Mouse (Mus musculus): Measurements from ENCODE around the gene Klre1. TPM values are rescaled to one million over a fixed set of nuclear protein-coding genes. Genes with fewer than 3 reads are reported as not detected.
"Not testable (repeated sequence)": the region's sequence is repeated elsewhere in the genome, so short reads cannot be mapped to it uniquely, and the experiment has no call there.

Gene Klre1
- total RNA-seq, 2 experiments from 2014 or later, result 0.22 TPM; not detected in 1

DNA sequence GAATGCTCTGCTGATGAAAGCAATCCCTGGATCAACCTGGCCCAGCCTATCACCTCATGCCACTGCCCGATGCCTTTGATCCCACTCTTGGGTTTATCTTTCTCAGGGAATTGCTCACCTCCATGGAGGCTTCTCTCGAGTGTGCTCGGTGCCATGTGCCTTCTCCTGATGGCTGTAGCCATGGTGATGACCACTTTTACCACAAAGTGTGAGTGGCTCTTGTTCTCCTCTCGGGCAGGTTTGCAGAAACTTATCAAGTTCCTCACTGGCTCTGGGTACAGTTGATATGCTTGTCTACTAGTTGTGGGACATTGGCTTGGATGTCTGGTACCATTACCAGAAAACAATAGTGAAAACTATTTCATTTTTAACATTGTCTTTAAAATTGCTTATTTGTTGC, 4.2 kb downstream of the Klre1 start:
- DNase-seq (ENCODE audit: low spot score in 2 of 2), result no peak

DNA sequence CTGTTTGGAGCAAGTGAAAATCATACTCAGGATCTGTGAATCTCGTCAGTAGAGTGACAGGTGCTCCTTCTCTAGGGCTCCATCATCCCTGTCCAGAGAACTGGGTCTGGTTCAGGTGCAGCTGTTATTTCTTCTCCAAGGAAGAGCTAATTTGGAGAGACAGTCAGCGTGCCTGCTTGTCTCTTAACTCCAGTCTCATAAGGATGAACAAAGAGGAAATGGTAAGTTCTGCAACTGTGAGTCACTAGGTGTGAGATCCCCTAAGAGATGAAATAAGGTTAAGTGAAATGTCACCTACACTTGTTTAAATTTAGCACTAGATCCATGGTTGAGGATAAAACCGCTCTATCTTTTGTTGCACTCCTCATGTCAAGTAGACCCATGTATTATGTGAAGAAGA, 5.3 kb downstream of the Klre1 start:
- DNase-seq (ENCODE audit: low spot score in 2 of 2), result no peak

DNA sequence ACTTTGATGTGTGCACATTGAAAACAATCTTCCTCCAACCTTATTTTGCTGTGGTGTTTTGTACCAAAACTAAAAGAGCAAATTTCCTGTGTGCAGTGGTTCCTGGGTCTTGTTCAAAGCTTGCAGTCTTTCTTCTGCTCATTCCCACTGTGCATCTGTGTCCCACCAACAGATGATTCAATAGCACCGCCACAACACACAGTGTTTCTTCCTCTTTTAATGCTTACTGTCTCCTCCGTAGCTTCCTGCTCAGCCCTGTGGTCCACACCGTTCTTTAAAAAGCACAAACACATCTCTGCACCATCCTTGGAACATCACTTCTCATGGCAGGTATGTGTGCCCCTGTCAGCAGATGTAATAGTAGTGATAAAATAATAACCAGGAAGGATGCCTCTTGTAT, 13.8 kb downstream of the Klre1 start, which contains the start of gene Klrd1:
Klrd1 (plus strand) TSS at position 275 of the 400 bp plus-strand sequence.
- DNase-seq (ENCODE audit: low spot score in 2 of 2), result no peak

DNA sequence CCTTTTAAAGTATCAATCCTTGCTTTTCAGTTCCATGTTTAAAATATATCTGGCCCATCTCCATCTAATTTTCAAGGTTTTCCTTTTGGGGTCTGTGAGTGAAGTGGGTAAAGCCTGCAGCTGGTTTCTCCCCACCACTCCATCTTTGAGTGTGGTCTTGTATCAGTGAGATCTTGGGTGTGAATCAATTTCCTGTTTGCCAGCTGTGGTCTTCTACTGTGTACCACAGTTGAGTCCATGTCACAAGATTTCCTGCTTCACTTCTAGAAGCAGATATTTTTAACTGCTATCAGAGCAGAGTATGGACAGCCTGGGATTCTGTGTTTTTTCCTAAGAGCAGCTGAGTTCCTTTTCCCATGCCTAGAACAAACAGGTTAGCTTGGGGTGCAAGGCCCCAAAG, 30.7 kb downstream of the Klre1 start:
- no peak for DNase-seq (ENCODE audit: low spot score in 2 of 2)

DNA sequence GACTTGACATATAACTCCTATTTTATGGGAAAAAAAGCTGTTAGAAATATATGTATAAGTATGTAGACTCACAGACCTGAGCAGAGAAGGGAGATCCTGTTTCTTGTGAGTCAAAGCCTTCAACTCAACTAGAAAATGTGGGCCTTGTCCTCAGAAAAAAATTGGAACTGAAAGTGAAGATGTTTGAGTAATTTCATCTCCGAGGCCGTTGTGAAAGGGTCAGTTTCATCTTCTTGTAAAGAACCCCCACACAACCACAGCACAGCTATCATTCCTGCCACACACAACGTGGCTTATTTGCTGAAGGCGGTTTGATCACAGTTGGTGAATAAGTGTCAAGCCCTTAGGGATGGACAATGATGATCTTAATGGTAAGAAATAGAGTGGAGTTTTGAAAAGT, 46.0 kb downstream of the Klre1 start, which contains the start of gene Klrk1:
Klrk1 (minus strand) TSS at position 130 of the 400 bp plus-strand sequence.
- no peak for DNase-seq (ENCODE audit: low spot score in 2 of 2)

DNA sequence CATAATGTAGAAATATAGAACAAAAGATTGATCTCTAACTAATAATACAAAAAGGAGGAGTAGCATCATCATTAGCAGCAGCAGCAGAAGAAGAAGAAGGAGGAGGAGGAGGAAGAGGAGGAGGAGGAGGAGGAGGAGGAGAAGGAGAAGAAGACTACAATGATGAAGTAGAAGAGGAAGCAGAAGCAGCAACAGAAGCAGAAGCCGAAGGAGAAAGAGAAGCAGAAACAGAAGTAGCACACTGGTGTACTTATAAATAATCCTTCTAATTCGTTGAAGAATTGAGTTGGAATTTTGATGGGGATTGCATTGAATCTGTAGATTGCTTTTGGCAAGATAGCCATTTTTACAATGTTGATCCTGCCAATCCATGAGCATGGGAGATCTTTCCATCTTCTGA, 53.3 kb downstream of the Klre1 start:
- DNase-seq (ENCODE audit: low spot score in 2 of 2), result not testable (repeated sequence)

Other genes starting within 250 kb of the Klre1 start
- not detected for gene 4922502D21Rik, start 246.1 kb upstream of the Klre1 start, total RNA-seq (2021)
- 1 to 10 TPM in 1 of 2 experiments, under 1 TPM in 1; 0.70 to 3.4 TPM for gene Clec12a, start 235.2 kb upstream of the Klre1 start, total RNA-seq (2021)
- gene Clec12b, start 192.0 kb upstream of the Klre1 start, total RNA-seq (2021), result under 1 TPM; 0.22 to 0.30 TPM
- gene Clec1b, start 180.6 kb upstream of the Klre1 start, total RNA-seq (2021), result 1 to 10 TPM; 1.4 to 2.0 TPM
- gene Clec9a, start 169.0 kb upstream of the Klre1 start, total RNA-seq (2021), result 1 to 10 TPM in 1 of 2 experiments, under 1 TPM in 1; 0.53 to 1.6 TPM
- 1 to 10 TPM; 4.0 to 4.5 TPM for gene Clec1a, start 125.9 kb upstream of the Klre1 start, total RNA-seq (2021)
- gene Olr1, start 70.7 kb upstream of the Klre1 start, total RNA-seq (2021), result under 1 TPM in 1 of 2 experiments, not detected in 1; 0.80 TPM
- not detected for gene Tmem52b, start 65.3 kb upstream of the Klre1 start, total RNA-seq (2021)
- 100 to 1,000 TPM; 283 to 313 TPM for gene Gabarapl1, start 44.7 kb upstream of the Klre1 start, total RNA-seq (2021)
- under 1 TPM; 0.66 to 0.70 TPM for gene Klrd1, start 13.9 kb downstream of the Klre1 start, total RNA-seq (2021)
- under 1 TPM; 0.96 TPM for gene Klrk1, start 46.0 kb downstream of the Klre1 start, total RNA-seq (2021)
- under 1 TPM in 1 of 2 experiments, not detected in 1; 0.63 TPM for gene Klrc3, start 65.4 kb downstream of the Klre1 start, total RNA-seq (2021)
- under 1 TPM; 0.17 to 0.42 TPM for gene Klrc2, start 82.8 kb downstream of the Klre1 start, total RNA-seq (2021)
- gene Klrc1, start 101.1 kb downstream of the Klre1 start, total RNA-seq (2021), result under 1 TPM; 0.33 to 0.77 TPM
- not detected for gene Klri1, start 139.2 kb downstream of the Klre1 start, total RNA-seq (2021)
- under 1 TPM in 1 of 2 experiments, not detected in 1; 0.10 TPM for gene Klri2, start 162.6 kb downstream of the Klre1 start, total RNA-seq (2021)
- gene Gm156, start 206.4 kb downstream of the Klre1 start, total RNA-seq (2021), result not detected

Data from adrenal gland, adult 18-20 months (tissue).